16 mouse cellular contexts compared by ENCODE assay signal in the genomic region with DNA sequence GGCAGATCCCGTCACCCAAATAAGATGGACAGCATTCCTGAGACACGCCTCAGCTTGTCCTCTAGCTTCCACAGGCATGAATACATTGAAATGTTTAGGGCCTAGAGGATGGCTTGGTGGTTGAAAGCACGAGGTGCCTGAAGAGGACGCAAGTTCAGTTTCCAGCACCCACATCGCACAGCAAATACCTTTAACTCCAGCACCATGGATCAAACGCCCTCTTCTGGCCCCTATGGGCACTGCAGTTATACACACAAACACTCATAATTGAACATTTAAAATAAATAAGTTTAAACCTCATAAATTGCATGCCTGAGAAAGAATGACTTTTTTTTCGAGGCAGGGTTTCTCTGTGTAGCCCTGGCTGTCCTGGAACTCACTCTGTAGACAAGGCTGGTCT. TPM values are rescaled to one million over a fixed set of nuclear protein-coding genes. Genes with fewer than 3 reads are reported as not detected.
DNase-seq lines count a peak whose midpoint lies in the region; ATAC-seq and TF ChIP-seq lines count a peak whose summit lies in the region.
"Had no signal": no experiment of that assay in that cellular context is flagged by ENCODE, and none has a peak within 500 bp of the region (broad histone marks: within the 10 kb centered on the region; RNA-seq: fewer than 3 reads in every experiment).

No protein-coding gene starts in this region.

- no peak overlapping the region for H3K9ac ChIP-seq in heart, adult 2 months (ENCODE audit: low read depth, low read length)
- no peak overlapping the region for H3K9ac ChIP-seq in lung, postnatal 0 days (replicated peaks; ENCODE audit: low read depth)
- H3K9ac ChIP-seq: neural tube, embryonic 12.5 days had no signal

- TF ChIP-seq EP300 in heart, adult 2 months (IDR thresholded peaks at IDR 0.05; ENCODE audit: insufficient read depth, low read depth, low read length): no peak
- TF ChIP-seq EP300 in lung, postnatal 0 days (IDR thresholded peaks at IDR 0.05): no peak

- H3K4me2 ChIP-seq in lung, postnatal 0 days (replicated peaks; ENCODE audit: low read depth, low read length): no peak overlapping the region
- H3K4me2 ChIP-seq: neural tube, embryonic 12.5 days had no signal

- no peaks in the 10 kb centered on the region for H3K4me1 ChIP-seq in heart, adult 2 months (ENCODE audit: control insufficient read depth, insufficient read depth, low read length)
- no peaks in the 10 kb centered on the region for H3K4me1 ChIP-seq in lung, postnatal 0 days (ENCODE audit: insufficient read depth, low read depth, low read length)
- H3K4me1 ChIP-seq: heart, embryonic 10.5 days; neural tube, embryonic 12.5 days had no signal

- H3K27ac ChIP-seq in heart, adult 2 months: no peak overlapping the region
- no peak overlapping the region for H3K27ac ChIP-seq in lung, postnatal 0 days (ENCODE audit: low read length)
- H3K27ac ChIP-seq: heart, embryonic 10.5 days; neural tube, embryonic 12.5 days had no signal

- H3K27me3 ChIP-seq in heart, adult 2 months (ENCODE audit: control insufficient read depth, insufficient read depth, low read length): no peaks in the 10 kb centered on the region
- H3K27me3 ChIP-seq in lung, postnatal 0 days (replicated peaks; ENCODE audit: insufficient read depth, low read length): no peaks in the 10 kb centered on the region
- H3K27me3 ChIP-seq: neural tube, embryonic 12.5 days had no signal

- H3K36me3 ChIP-seq in heart, adult 2 months (ENCODE audit: control insufficient read depth, insufficient read depth, low read length): no peaks in the 10 kb centered on the region
- no peaks in the 10 kb centered on the region for H3K36me3 ChIP-seq in lung, postnatal 0 days (ENCODE audit: insufficient read depth, low read length)

- WGBS in heart, adult 2 months: 58% methylated on average over 7 of the region's 7 CpGs
- 57% methylated on average over 7 of the region's 7 CpGs for WGBS in lung, postnatal 0 days

- no peak for TF ChIP-seq POLR2A in heart, adult 2 months (IDR thresholded peaks at IDR 0.05; ENCODE audit: insufficient read depth, low read depth, low read length)

- ATAC-seq in lung, postnatal 0 days: no peak
- ATAC-seq in megakaryocyte progenitor cell, adult 5-6 weeks (replicated peaks; ENCODE audit: poor library complexity): peak; percentile 46

- TF ChIP-seq CTCF in heart, adult 2 months (IDR thresholded peaks at IDR 0.05): peak; percentile 29
- TF ChIP-seq CTCF in lung, postnatal 0 days (IDR thresholded peaks at IDR 0.05): peak; percentile 34

- H3K79me2 ChIP-seq in heart, adult 2 months (replicated peaks; ENCODE audit: control insufficient read depth, insufficient read depth, low read length): no peaks in the 10 kb centered on the region

- no peak for DNase-seq in heart, adult 2 months
- DNase-seq in heart, postnatal 36 days: no peak
- DNase-seq in lung, postnatal 0 days (ENCODE audit: low spot score): no peak
- no peak for DNase-seq in lung, adult 18-20 months
- peak; percentile 51 for DNase-seq in ES-CJ7 (ENCODE audit: low read depth, low spot score)
- no peak for DNase-seq in heart, adult 8-10 months (ENCODE audit: low spot score)
- DNase-seq in adrenal gland, adult 2 months: no peak
- DNase-seq: cerebellum, postnatal 14 days; layer of hippocampus, adult 9-11 months; lung, postnatal 36 days; midbrain, embryonic 14.5 days had no signal

- H3K4me3 ChIP-seq in heart, adult 2 months: no peak overlapping the region
- H3K4me3 ChIP-seq in lung, postnatal 0 days (ENCODE audit: low read depth, low read length): no peak overlapping the region
- H3K4me3 ChIP-seq: heart, embryonic 10.5 days; neural tube, embryonic 12.5 days had no signal

- H3K9me3 ChIP-seq in lung, postnatal 0 days (ENCODE audit: low read length): no peaks in the 10 kb centered on the region
- H3K9me3 ChIP-seq: heart, embryonic 10.5 days; neural tube, embryonic 12.5 days had no signal

- intact Hi-C loops in heart, adult 2 months (cut with DNase I): no loop called here
- intact Hi-C loops in heart, postnatal 36 days (cut with DNase I): no loop called here

RNA-seq across cellular contexts. Expression of a gene that starts 23.4 kb away (rescaled TPM):
- not detected for total RNA-seq in heart, adult 2 months (2021)
- polyA plus RNA-seq in heart, adult 2 months (2012; rRNA removed): not detected in 2 replicates
- not detected for total RNA-seq in heart, postnatal 36 days (2021)
- not detected in 2 replicates for polyA plus RNA-seq in lung, postnatal 0 days (2015; fragmentation: Nextera tagmentation; extraction: Ambion mirVana)
- total RNA-seq in megakaryocyte progenitor cell, adult 5-6 weeks (2015): not detected in 2 replicates
- total RNA-seq in megakaryocyte progenitor cell, adult 5-6 weeks (2017): not detected in 2 replicates
- not detected for total RNA-seq in heart, adult 8-10 months (2022)
- total RNA-seq in adrenal gland, adult 2 months (2021): not detected
- not detected in 2 replicates for polyA plus RNA-seq in adrenal gland, adult 2 months (2012; rRNA removed)
- total RNA-seq: hematopoietic stem cell, adult 5-6 weeks had no signal
- polyA plus RNA-seq: heart, embryonic 10.5 days; kidney, embryonic 14.5 days; midbrain, embryonic 14.5 days had no signal

RNA-seq across cellular contexts. Expression of a gene that starts 28.6 kb away (rescaled TPM):
- total RNA-seq in heart, adult 2 months (2021): not detected
- polyA plus RNA-seq in heart, adult 2 months (2012; rRNA removed): 0.15 and 0.21 TPM in 2 replicates
- not detected for total RNA-seq in heart, postnatal 36 days (2021)
- 2.2 and 2.5 TPM in 2 replicates for polyA plus RNA-seq in lung, postnatal 0 days (2015; fragmentation: Nextera tagmentation; extraction: Ambion mirVana)
- not detected in 2 replicates for total RNA-seq in megakaryocyte progenitor cell, adult 5-6 weeks (2015)
- not detected in 2 replicates for total RNA-seq in megakaryocyte progenitor cell, adult 5-6 weeks (2017)
- total RNA-seq in heart, adult 8-10 months (2022): under 1 TPM in 2 of 4 experiments, not detected in 2; 0.11 to 0.16 TPM
- total RNA-seq in adrenal gland, adult 2 months (2021): under 1 TPM in 1 of 2 experiments, not detected in 1; 0.12 TPM
- polyA plus RNA-seq in adrenal gland, adult 2 months (2012; rRNA removed): 0.04 TPM in 1 of 2 replicates, not detected in the other
- total RNA-seq: hematopoietic stem cell, adult 5-6 weeks had no signal

RNA-seq across cellular contexts. Expression of a gene that starts 32.8 kb away (rescaled TPM):
- total RNA-seq in heart, adult 2 months (2021): 1 to 10 TPM; 1.4 to 4.0 TPM
- 5.2 and 5.4 TPM in 2 replicates for polyA plus RNA-seq in heart, adult 2 months (2012; rRNA removed)
- total RNA-seq in heart, postnatal 36 days (2021): 1 to 10 TPM; 1.4 to 2.3 TPM
- 5.0 and 5.7 TPM in 2 replicates for polyA plus RNA-seq in lung, postnatal 0 days (2015; fragmentation: Nextera tagmentation; extraction: Ambion mirVana)
- 15.9 and 17.4 TPM in 2 replicates for total RNA-seq in megakaryocyte progenitor cell, adult 5-6 weeks (2015)
- 9.8 and 11.0 TPM in 2 replicates for total RNA-seq in megakaryocyte progenitor cell, adult 5-6 weeks (2017)
- total RNA-seq in heart, adult 8-10 months (2022): 1 to 10 TPM; 1.7 to 2.0 (median 1.8) TPM
- 100 to 1,000 TPM in 1 of 2 experiments, 10 to 100 TPM in 1; 86.6 to 366 TPM for total RNA-seq in adrenal gland, adult 2 months (2021)
- 253 and 508 TPM in 2 replicates for polyA plus RNA-seq in adrenal gland, adult 2 months (2012; rRNA removed)

RNA-seq across cellular contexts. Expression of a gene that starts 57.2 kb away (rescaled TPM):
- total RNA-seq in heart, adult 2 months (2021): 1 to 10 TPM; 4.9 to 5.9 TPM
- polyA plus RNA-seq in heart, adult 2 months (2012; rRNA removed): 6.7 and 11.5 TPM in 2 replicates
- total RNA-seq in heart, postnatal 36 days (2021): 1 to 10 TPM; 3.2 to 5.6 TPM
- polyA plus RNA-seq in lung, postnatal 0 days (2015; fragmentation: Nextera tagmentation; extraction: Ambion mirVana): 5.2 and 5.8 TPM in 2 replicates
- 3.7 and 6.6 TPM in 2 replicates for total RNA-seq in megakaryocyte progenitor cell, adult 5-6 weeks (2015)
- 7.7 and 8.8 TPM in 2 replicates for total RNA-seq in megakaryocyte progenitor cell, adult 5-6 weeks (2017)
- total RNA-seq in heart, adult 8-10 months (2022): 1 to 10 TPM; 3.9 to 5.7 (median 5.3) TPM
- total RNA-seq in adrenal gland, adult 2 months (2021): 1 to 10 TPM; 3.6 to 8.9 TPM
- 5.2 and 10.3 TPM in 2 replicates for polyA plus RNA-seq in adrenal gland, adult 2 months (2012; rRNA removed)

Comparison
In these comparisons a context has a peak if more than half of its experiments do, and no peak if none do; other contexts are left out.
1. RNA of a gene that starts 32.8 kb away (total RNA-seq): 86.6 to 366 TPM in adrenal gland, adult 2 months; 9.8 to 17.4 TPM in megakaryocyte progenitor cell, adult 5-6 weeks, 1.4 to 4.0 TPM in heart, adult 2 months, 1.4 to 2.3 TPM in heart, postnatal 36 days and 1.7 to 2.0 TPM in heart, adult 8-10 months; every median in the first group is over 4 times any median in the second.